8 mouse cellular contexts compared by ENCODE assay signal in the genomic region with DNA sequence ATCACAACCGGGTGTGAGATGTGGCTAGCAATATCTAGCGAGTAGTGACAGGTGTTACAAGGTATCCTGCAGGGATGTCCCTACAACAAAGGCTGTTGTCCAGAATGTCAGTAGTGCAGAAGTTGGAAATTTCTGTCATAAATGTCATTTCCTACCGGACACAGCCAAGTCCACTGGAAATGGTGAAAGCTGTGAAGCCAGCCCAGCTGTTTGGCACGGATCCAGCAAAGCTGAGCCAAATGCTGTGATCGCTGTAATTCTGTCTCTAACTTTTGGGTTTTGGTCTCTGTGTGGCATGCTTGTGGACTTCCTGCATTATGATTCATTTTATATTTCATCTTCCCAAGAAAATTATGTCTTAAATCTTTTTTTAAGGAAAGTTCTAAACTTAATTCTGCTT. TPM values are rescaled to one million over a fixed set of nuclear protein-coding genes. Genes with fewer than 3 reads are reported as not detected.
DNase-seq lines count a peak whose midpoint lies in the region; ATAC-seq and TF ChIP-seq lines count a peak whose summit lies in the region.

No protein-coding gene starts in this region.

- peaks cover 13% of the 10 kb centered on the region for H3K36me3 ChIP-seq in kidney, embryonic 16.5 days (ENCODE audit: insufficient read depth, low read length)
- no peaks in the 10 kb centered on the region for H3K36me3 ChIP-seq in heart, adult 2 months (ENCODE audit: control insufficient read depth, insufficient read depth, low read length)
- H3K36me3 ChIP-seq in limb, embryonic 15.5 days: peaks cover 21% of the 10 kb centered on the region; the same call in 1 of the 2 replicates
- H3K36me3 ChIP-seq in intestine, embryonic 15.5 days: peaks cover 5% of the 10 kb centered on the region; the same call in 1 of the 2 replicates
- H3K36me3 ChIP-seq in forebrain, postnatal 0 days (ENCODE audit: insufficient read depth): peaks cover 5% of the 10 kb centered on the region; the same call in 1 of the 2 replicates
- no peaks in the 10 kb centered on the region for H3K36me3 ChIP-seq in midbrain, embryonic 11.5 days (ENCODE audit: control insufficient read depth, insufficient read depth, low read length)

- H3K9me3 ChIP-seq in kidney, embryonic 16.5 days (ENCODE audit: low read length): no peaks in the 10 kb centered on the region
- H3K9me3 ChIP-seq in limb, embryonic 15.5 days: no peaks in the 10 kb centered on the region
- no peaks in the 10 kb centered on the region for H3K9me3 ChIP-seq in intestine, embryonic 15.5 days
- no peaks in the 10 kb centered on the region for H3K9me3 ChIP-seq in forebrain, postnatal 0 days (ENCODE audit: low read length)
- H3K9me3 ChIP-seq in midbrain, embryonic 11.5 days (ENCODE audit: control insufficient read depth, low read length): no peaks in the 10 kb centered on the region

- TF ChIP-seq EP300 in heart, adult 2 months (IDR thresholded peaks at IDR 0.05; ENCODE audit: insufficient read depth, low read depth, low read length): no peak

- H3K4me2 ChIP-seq in kidney, embryonic 16.5 days (replicated peaks; ENCODE audit: low read depth, low read length): no peak overlapping the region
- no peak overlapping the region for H3K4me2 ChIP-seq in limb, embryonic 15.5 days
- H3K4me2 ChIP-seq in intestine, embryonic 15.5 days (replicated peaks): no peak overlapping the region
- no peak overlapping the region for H3K4me2 ChIP-seq in forebrain, postnatal 0 days (ENCODE audit: low read depth)
- no peak overlapping the region for H3K4me2 ChIP-seq in midbrain, embryonic 11.5 days

- H3K27ac ChIP-seq in kidney, embryonic 16.5 days (ENCODE audit: low read length): no peak overlapping the region
- H3K27ac ChIP-seq in heart, adult 2 months: no peak overlapping the region
- H3K27ac ChIP-seq in limb, embryonic 15.5 days: 0 out of 2 replicates have a peak overlapping the region, but pooled peaks have one; percentile 1
- H3K27ac ChIP-seq in intestine, embryonic 15.5 days: no peak overlapping the region
- no peak overlapping the region for H3K27ac ChIP-seq in forebrain, postnatal 0 days (ENCODE audit: low read depth, low read length)
- H3K27ac ChIP-seq in midbrain, embryonic 11.5 days (ENCODE audit: low read depth, low read length): no peak overlapping the region

- no peak for TF ChIP-seq CTCF in heart, adult 2 months (IDR thresholded peaks at IDR 0.05)
- no peak for TF ChIP-seq CTCF in forebrain, postnatal 0 days (IDR thresholded peaks at IDR 0.05; ENCODE audit: low read depth)

- no peaks in the 10 kb centered on the region for H3K79me2 ChIP-seq in heart, adult 2 months (replicated peaks; ENCODE audit: control insufficient read depth, insufficient read depth, low read length)

- H3K4me1 ChIP-seq in kidney, embryonic 16.5 days (ENCODE audit: insufficient read depth, low read length): peaks cover 10% of the 10 kb centered on the region; the same call in 1 of the 2 replicates
- peaks cover 10% of the 10 kb centered on the region for H3K4me1 ChIP-seq in heart, adult 2 months (ENCODE audit: control insufficient read depth, insufficient read depth, low read length)
- H3K4me1 ChIP-seq in limb, embryonic 15.5 days: peaks cover 20% of the 10 kb centered on the region
- peaks cover 15% of the 10 kb centered on the region; the same call in 1 of the 2 replicates for H3K4me1 ChIP-seq in intestine, embryonic 15.5 days (replicated peaks)
- no peaks in the 10 kb centered on the region for H3K4me1 ChIP-seq in forebrain, postnatal 0 days (ENCODE audit: insufficient read depth)
- no peaks in the 10 kb centered on the region for H3K4me1 ChIP-seq in midbrain, embryonic 11.5 days (ENCODE audit: control insufficient read depth, insufficient read depth, low read length)

- H3K27me3 ChIP-seq in kidney, embryonic 16.5 days (ENCODE audit: insufficient read depth, low read length): no peaks in the 10 kb centered on the region
- no peaks in the 10 kb centered on the region for H3K27me3 ChIP-seq in heart, adult 2 months (ENCODE audit: control insufficient read depth, insufficient read depth, low read length)
- H3K27me3 ChIP-seq in limb, embryonic 15.5 days: no peaks in the 10 kb centered on the region
- H3K27me3 ChIP-seq in intestine, embryonic 15.5 days (replicated peaks): no peaks in the 10 kb centered on the region
- no peaks in the 10 kb centered on the region for H3K27me3 ChIP-seq in forebrain, postnatal 0 days (ENCODE audit: insufficient read depth, low read length)
- H3K27me3 ChIP-seq in midbrain, embryonic 11.5 days (ENCODE audit: control insufficient read depth, insufficient read depth, low read length): no peaks in the 10 kb centered on the region

- peak; percentile 43 for DNase-seq in kidney, adult 11 months
- peak; percentile 64 for DNase-seq in NIH3T3 (ENCODE audit: low read depth)
- peak; percentile 76 to 81 for DNase-seq in heart, adult 2 months
- no peak for DNase-seq in forebrain, postnatal 0 days
- no peak for DNase-seq in midbrain, embryonic 11.5 days (ENCODE audit: low spot score, missing footprints)

- no peak for TF ChIP-seq POLR2A in heart, adult 2 months (IDR thresholded peaks at IDR 0.05; ENCODE audit: insufficient read depth, low read depth, low read length)

- no peak for ATAC-seq in kidney, embryonic 16.5 days (ENCODE audit: low FRiP score, low TSS enrichment)
- no peak for ATAC-seq in limb, embryonic 15.5 days (ENCODE audit: insufficient number of reproducible peaks, low FRiP score, low TSS enrichment, low read depth)
- ATAC-seq in intestine, embryonic 15.5 days: no peak
- ATAC-seq in forebrain, postnatal 0 days: no peak
- ATAC-seq in midbrain, embryonic 11.5 days (ENCODE audit: low FRiP score): no peak

- WGBS in kidney, embryonic 16.5 days: 58% methylated on average over 5 of the region's 5 CpGs
- 26% methylated on average over 5 of the region's 5 CpGs for WGBS in heart, adult 2 months
- 35% methylated on average over 5 of the region's 5 CpGs for WGBS in limb, embryonic 15.5 days
- 43% methylated on average over 5 of the region's 5 CpGs for WGBS in intestine, embryonic 15.5 days
- 76% methylated on average over 5 of the region's 5 CpGs for WGBS in forebrain, postnatal 0 days
- WGBS in midbrain, embryonic 11.5 days: 88% methylated on average over 5 of the region's 5 CpGs

- H3K9ac ChIP-seq in kidney, embryonic 16.5 days (replicated peaks; ENCODE audit: low read length): no peak overlapping the region
- H3K9ac ChIP-seq in heart, adult 2 months (ENCODE audit: low read depth, low read length): no peak overlapping the region
- no peak overlapping the region for H3K9ac ChIP-seq in limb, embryonic 15.5 days
- no peak overlapping the region for H3K9ac ChIP-seq in intestine, embryonic 15.5 days
- no peak overlapping the region for H3K9ac ChIP-seq in forebrain, postnatal 0 days
- no peak overlapping the region for H3K9ac ChIP-seq in midbrain, embryonic 11.5 days (ENCODE audit: low read length)

- H3K4me3 ChIP-seq in kidney, embryonic 16.5 days (ENCODE audit: low read length): no peak overlapping the region
- no peak overlapping the region for H3K4me3 ChIP-seq in heart, adult 2 months
- no peak overlapping the region for H3K4me3 ChIP-seq in limb, embryonic 15.5 days
- H3K4me3 ChIP-seq in intestine, embryonic 15.5 days (replicated peaks): no peak overlapping the region
- no peak overlapping the region for H3K4me3 ChIP-seq in forebrain, postnatal 0 days (ENCODE audit: low read depth, low read length)
- no peak overlapping the region for H3K4me3 ChIP-seq in midbrain, embryonic 11.5 days (ENCODE audit: low read depth, low read length)

- intact Hi-C loops in heart, adult 2 months (cut with DNase I): no loop called here

RNA-seq across cellular contexts. Expression of gene Tomm7, which starts 18.3 kb away (rescaled TPM):
- 99.1 and 99.6 TPM in 2 replicates for polyA plus RNA-seq in kidney, embryonic 16.5 days (2015; fragmentation: Nextera tagmentation; extraction: Ambion mirVana)
- 100 to 1,000 TPM; 105 to 110 TPM for total RNA-seq in heart, adult 2 months (2021)
- 52.1 and 60.7 TPM in 2 replicates for polyA plus RNA-seq in heart, adult 2 months (2012; rRNA removed)
- polyA plus RNA-seq in limb, embryonic 15.5 days (2015; fragmentation: Nextera tagmentation; extraction: Ambion mirVana): 87.3 and 103 TPM in 2 replicates
- polyA plus RNA-seq in intestine, embryonic 15.5 days (2015; fragmentation: Nextera tagmentation; extraction: Ambion mirVana): 132 and 141 TPM in 2 replicates
- 26.3 and 39.1 TPM in 2 replicates for total RNA-seq in forebrain, postnatal 0 days (2014; rRNA removed)
- 83.3 and 109 TPM in 2 replicates for polyA plus RNA-seq in forebrain, postnatal 0 days (2015; fragmentation: Nextera tagmentation; extraction: Ambion mirVana)
- 122 and 132 TPM in 2 replicates for polyA plus RNA-seq in midbrain, embryonic 11.5 days (2014; fragmentation: Nextera tagmentation; extraction: Ambion mirVana)

Comparison
In these comparisons a context has a peak if more than half of its experiments do, and no peak if none do; other contexts are left out.
1. DNase-seq: peak in kidney, adult 11 months (single experiment), NIH3T3 (single experiment) and heart, adult 2 months (2 of 2); none in forebrain, postnatal 0 days (single experiment) and midbrain, embryonic 11.5 days (single experiment).